Mouse (Mus musculus): Measurements from ENCODE around the gene Gm29666. TPM values are rescaled to one million over a fixed set of nuclear protein-coding genes. Genes with fewer than 3 reads are reported as not detected.

The Gm29666 gene
- total RNA-seq (2014; rRNA removed) = 0.47 and 0.50 TPM in 2 replicates
- 0.54 and 0.65 TPM in 2 replicates for polyA plus RNA-seq (2015; fragmentation: Nextera tagmentation; extraction: Ambion mirVana)

DNA sequence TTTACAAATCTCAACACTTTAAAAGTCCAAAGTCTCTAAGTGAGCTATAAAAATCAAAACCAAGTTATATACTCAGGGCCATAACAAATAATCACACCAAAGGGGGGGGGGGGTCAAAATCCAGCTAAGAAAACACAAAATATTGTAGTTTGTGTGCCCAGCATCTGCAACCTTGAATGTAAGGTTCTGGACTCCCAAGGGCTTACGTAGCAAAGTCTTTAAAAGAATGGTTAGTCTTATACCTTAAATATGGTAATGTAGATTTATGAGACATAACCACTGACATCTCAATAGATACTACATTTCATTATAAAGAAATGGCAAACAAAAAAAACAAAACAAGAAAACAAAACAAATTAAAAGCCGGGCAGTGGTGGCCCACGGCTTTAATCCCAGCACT, at the start of gene Gm29666:
TSS of gene Gm29666 (minus strand) at position 101 of the 400 bp plus-strand sequence.
- Histone ChIP-seq H3K9me3 (ENCODE audit: low read length) (no peaks in the 10 kb centered on the region), H3K9ac (replicated peaks; ENCODE audit: low read length) (no peak within 1 kb of the TSS), H3K4me3 (ENCODE audit: low read length) (no peak within 1 kb of the TSS), H3K27ac (no peak within 1 kb of the TSS), H3K36me3 (ENCODE audit: insufficient read depth, low read length) (no peaks in the 10 kb centered on the region), H3K4me2 (ENCODE audit: low read depth, low read length) (no peak within 1 kb of the TSS), H3K4me1 (ENCODE audit: insufficient read depth, low read length) (peaks cover 11% of the 10 kb centered on the region; the same call in 1 of the 2 replicates), H3K27me3 (ENCODE audit: insufficient read depth, low read length) (no peaks in the 10 kb centered on the region)
- TF ChIP-seq CTCF (IDR thresholded peaks at IDR 0.05; ENCODE audit: low read depth) = no peak
- no peak for ATAC-seq
- DNase-seq (ENCODE audit: low spot score) = no peak
- 97% methylated on average over 3 of the region's 3 CpGs for WGBS

DNA sequence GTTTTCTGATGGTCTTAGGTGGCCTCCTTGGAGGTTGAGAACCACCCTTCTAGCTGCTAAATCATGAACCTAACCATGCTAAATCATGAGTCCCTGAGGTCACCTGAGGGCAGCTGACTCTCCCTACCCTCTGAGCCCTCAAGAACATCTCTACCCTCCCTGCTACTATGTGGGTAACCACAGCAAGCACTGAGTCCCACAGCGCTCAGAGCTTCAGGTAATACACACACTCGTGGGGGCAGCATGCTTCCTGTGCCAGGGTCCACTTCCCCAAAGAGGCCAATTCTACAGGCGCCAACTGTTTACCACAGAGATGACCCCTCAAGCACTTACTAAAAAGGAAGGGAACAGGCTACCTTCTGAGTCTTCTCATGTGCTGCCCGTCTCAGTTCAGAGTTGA, 48.7 kb upstream of the Gm29666 start:
- Histone ChIP-seq H3K27ac (no peak overlapping the region), H3K36me3 (ENCODE audit: insufficient read depth, low read length) (no peaks in the 10 kb centered on the region), H3K9ac (replicated peaks; ENCODE audit: low read length) (no peak overlapping the region), H3K4me3 (ENCODE audit: low read length) (no peak overlapping the region), H3K4me1 (ENCODE audit: insufficient read depth, low read length) (peaks cover 9% of the 10 kb centered on the region; the same call in 1 of the 2 replicates), H3K9me3 (ENCODE audit: low read length) (no peaks in the 10 kb centered on the region), H3K4me2 (ENCODE audit: low read depth, low read length) (no peak overlapping the region), H3K27me3 (ENCODE audit: insufficient read depth, low read length) (no peaks in the 10 kb centered on the region)
- DNase-seq (ENCODE audit: low spot score) (no peak), ATAC-seq (no peak)
- TF ChIP-seq CTCF (IDR thresholded peaks at IDR 0.05; ENCODE audit: low read depth) = no peak
- 94% methylated on average over 4 of the region's 4 CpGs for WGBS

DNA sequence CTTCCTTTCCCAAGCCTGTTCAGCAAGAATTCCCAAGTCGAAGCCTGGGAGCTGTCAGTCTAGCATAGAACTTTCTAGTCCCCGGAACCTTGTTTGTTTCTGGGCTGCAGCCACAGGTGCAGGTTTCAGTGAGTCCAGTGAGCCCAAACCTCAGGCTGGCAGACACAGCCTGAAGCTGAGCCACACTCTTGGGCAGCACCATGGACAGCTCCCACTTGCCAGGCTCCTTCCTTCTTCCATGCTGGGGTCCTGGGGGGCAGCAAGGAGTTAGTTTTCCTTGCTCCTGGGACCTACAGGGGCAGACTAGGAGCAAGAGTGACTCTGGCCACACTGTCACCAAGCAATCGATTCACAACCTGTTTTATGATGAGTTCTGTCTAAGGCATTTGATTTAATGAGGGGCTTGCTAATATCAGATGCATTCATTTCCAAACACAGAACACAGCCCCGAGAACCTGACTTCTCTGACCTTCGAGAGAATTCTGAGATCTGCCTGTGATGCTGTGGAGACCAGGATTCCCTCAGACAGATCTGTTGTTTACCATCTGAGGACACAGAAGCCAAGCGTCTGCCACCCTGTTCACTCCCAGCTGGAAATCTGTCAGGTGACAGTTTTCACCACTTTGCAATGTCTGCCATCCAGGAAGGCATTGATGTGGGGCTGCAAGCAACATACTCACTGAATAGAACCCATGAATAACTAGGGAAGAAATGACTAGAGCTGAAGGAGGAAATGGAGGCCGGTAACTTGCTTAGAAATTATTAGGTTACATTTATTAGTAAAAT, 45.9 kb upstream of the Gm29666 start:
- DNase-seq (ENCODE audit: low spot score) = peak; percentile 53

GRCm38 (mm10) chr15:84964771-84965170, 44.9 kb upstream of the Gm29666 start:
- no peak for ATAC-seq

More for the DNA sequence above, 45.9 kb upstream of the Gm29666 start:
- Histone ChIP-seq H3K9ac (replicated peaks; ENCODE audit: low read length) (no peak overlapping the region), H3K4me2 (ENCODE audit: low read depth, low read length) (no peak overlapping the region), H3K4me3 (ENCODE audit: low read length) (no peak overlapping the region), H3K9me3 (ENCODE audit: low read length) (no peaks in the 10 kb centered on the region), H3K27me3 (ENCODE audit: insufficient read depth, low read length) (no peaks in the 10 kb centered on the region), H3K36me3 (ENCODE audit: insufficient read depth, low read length) (no peaks in the 10 kb centered on the region), H3K4me1 (ENCODE audit: insufficient read depth, low read length) (0 out of 2 replicates have a peak, but pooled peaks cover 4% of the 10 kb centered on the region), H3K27ac (no peak overlapping the region)
- ATAC-seq = no peak
- no peak for TF ChIP-seq CTCF (IDR thresholded peaks at IDR 0.05; ENCODE audit: low read depth)
- 60% methylated on average over 7 of the region's 7 CpGs for WGBS

GRCm38 (mm10) chr15:84962518-84962917, 42.7 kb upstream of the Gm29666 start:
- no peak for ATAC-seq
- Histone ChIP-seq H3K36me3 (ENCODE audit: insufficient read depth, low read length) (no peaks in the 10 kb centered on the region), H3K9ac (replicated peaks; ENCODE audit: low read length) (no peak overlapping the region), H3K4me1 (ENCODE audit: insufficient read depth, low read length) (peaks cover 31% of the 10 kb centered on the region; the same call in 1 of the 2 replicates), H3K27me3 (ENCODE audit: insufficient read depth, low read length) (no peaks in the 10 kb centered on the region), H3K9me3 (ENCODE audit: low read length) (no peaks in the 10 kb centered on the region), H3K4me2 (ENCODE audit: low read depth, low read length) (no peak overlapping the region), H3K4me3 (ENCODE audit: low read length) (no peak overlapping the region), H3K27ac (no peak overlapping the region)
- 85% methylated on average over 2 of the region's 2 CpGs for WGBS
- no peak for TF ChIP-seq CTCF (IDR thresholded peaks at IDR 0.05; ENCODE audit: low read depth)
- no peak for DNase-seq (ENCODE audit: low spot score)

More at GRCm38 (mm10) chr15:84964771-84965170, 44.9 kb upstream of the Gm29666 start:
- Histone ChIP-seq H3K9me3 (ENCODE audit: low read length) (no peaks in the 10 kb centered on the region), H3K4me1 (ENCODE audit: insufficient read depth, low read length) (0 out of 2 replicates have a peak, but pooled peaks cover 11% of the 10 kb centered on the region), H3K4me3 (ENCODE audit: low read length) (no peak overlapping the region), H3K4me2 (ENCODE audit: low read depth, low read length) (no peak overlapping the region), H3K27me3 (ENCODE audit: insufficient read depth, low read length) (no peaks in the 10 kb centered on the region), H3K36me3 (ENCODE audit: insufficient read depth, low read length) (no peaks in the 10 kb centered on the region), H3K27ac (no peak overlapping the region), H3K9ac (replicated peaks; ENCODE audit: low read length) (no peak overlapping the region)
- no peak for TF ChIP-seq CTCF (IDR thresholded peaks at IDR 0.05; ENCODE audit: low read depth)
- WGBS = 79% methylated on average over 5 of the region's 5 CpGs
- no peak for DNase-seq (ENCODE audit: low spot score)

DNA sequence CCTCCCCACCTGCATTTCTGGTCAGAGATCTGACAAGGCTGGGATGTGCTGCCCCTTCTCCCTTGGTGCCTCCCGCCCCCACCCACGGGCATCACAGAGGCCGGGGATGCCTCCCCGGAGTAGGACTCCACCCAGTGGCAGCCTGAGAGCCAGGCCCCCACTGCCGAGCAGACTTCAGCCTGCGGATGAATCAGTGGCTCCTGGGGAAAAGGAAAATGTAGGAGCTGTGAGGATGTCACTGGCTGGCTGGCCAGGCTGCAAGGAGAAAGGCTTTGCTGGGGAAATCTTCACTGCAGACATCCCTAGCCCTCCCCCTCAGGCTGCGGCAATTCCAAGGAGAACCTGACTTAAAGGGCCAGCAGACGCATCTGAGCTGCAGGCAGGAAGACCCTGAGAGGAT, 40.9 kb upstream of the Gm29666 start:
- Histone ChIP-seq H3K4me1 (ENCODE audit: insufficient read depth, low read length) (peaks cover 32% of the 10 kb centered on the region; the same call in 1 of the 2 replicates), H3K36me3 (ENCODE audit: insufficient read depth, low read length) (no peaks in the 10 kb centered on the region), H3K27me3 (ENCODE audit: insufficient read depth, low read length) (no peaks in the 10 kb centered on the region), H3K4me2 (ENCODE audit: low read depth, low read length) (peak overlapping the region; percentile 44), H3K9me3 (ENCODE audit: low read length) (no peaks in the 10 kb centered on the region), H3K4me3 (ENCODE audit: low read length) (peak overlapping the region; percentile 24), H3K27ac (peak overlapping the region; percentile 70), H3K9ac (replicated peaks; ENCODE audit: low read length) (peak overlapping the region; percentile 51)
- TF ChIP-seq CTCF (IDR thresholded peaks at IDR 0.05; ENCODE audit: low read depth) = peak; percentile 52
- ATAC-seq = peak; percentile 58
- WGBS = 18% methylated on average over 8 of the region's 8 CpGs
- DNase-seq (ENCODE audit: low spot score) = peak; percentile 63

- 85% methylated on average over 6 of the region's 6 CpGs for WGBS
- H3K4me3 ChIP-seq (ENCODE audit: low read length) = no peak overlapping the region
- H3K36me3 ChIP-seq (ENCODE audit: insufficient read depth, low read length) = peaks cover 7% of the 10 kb centered on the region
- H3K27me3 ChIP-seq (ENCODE audit: insufficient read depth, low read length) = no peaks in the 10 kb centered on the region
- H3K4me2 ChIP-seq (ENCODE audit: low read depth, low read length) = peak overlapping the region; percentile 44; the same call in 1 of the 2 replicates
- H3K9ac ChIP-seq (replicated peaks; ENCODE audit: low read length) = no peak overlapping the region
- H3K4me1 ChIP-seq (ENCODE audit: insufficient read depth, low read length) = peaks cover 32% of the 10 kb centered on the region; the same call in 1 of the 2 replicates
- H3K27ac ChIP-seq = no peak overlapping the region
- no peaks in the 10 kb centered on the region for H3K9me3 ChIP-seq (ENCODE audit: low read length)
- no peak for DNase-seq (ENCODE audit: low spot score)
- ATAC-seq = no peak
- TF ChIP-seq CTCF (IDR thresholded peaks at IDR 0.05; ENCODE audit: low read depth) = no peak
These were observed 40.1 kb upstream of the Gm29666 start for GRCm38 (mm10) chr15:84959891-84960290.
